Mouse (Mus musculus) thymus, adult 2 months (tissue): ENCODE data around the gene Inha.

Experiments used
- CTCF ChIP-seq: fragments of 200-500 bp; IDR thresholded peaks from 2 replicates; pipeline ENCODE4 v1.5.1; 2012; ENCODE audit warnings: mild to moderate bottlenecking, control low read depth, low read length, moderate library complexity, borderline replicate concordance; ENCODE audit not compliant: control insufficient read depth, poor library complexity, insufficient read depth; ENCODE audit errors: extremely low read depth
- POLR2A ChIP-seq: fragments of 200-500 bp; IDR thresholded peaks from 2 replicates; pipeline ENCODE4 v1.6.1; 2012; ENCODE audit warnings: mild to moderate bottlenecking, low read length, control low read depth, moderate library complexity; ENCODE audit not compliant: control insufficient read depth, poor library complexity, insufficient read depth; ENCODE audit errors: extremely low read depth

DNA sequence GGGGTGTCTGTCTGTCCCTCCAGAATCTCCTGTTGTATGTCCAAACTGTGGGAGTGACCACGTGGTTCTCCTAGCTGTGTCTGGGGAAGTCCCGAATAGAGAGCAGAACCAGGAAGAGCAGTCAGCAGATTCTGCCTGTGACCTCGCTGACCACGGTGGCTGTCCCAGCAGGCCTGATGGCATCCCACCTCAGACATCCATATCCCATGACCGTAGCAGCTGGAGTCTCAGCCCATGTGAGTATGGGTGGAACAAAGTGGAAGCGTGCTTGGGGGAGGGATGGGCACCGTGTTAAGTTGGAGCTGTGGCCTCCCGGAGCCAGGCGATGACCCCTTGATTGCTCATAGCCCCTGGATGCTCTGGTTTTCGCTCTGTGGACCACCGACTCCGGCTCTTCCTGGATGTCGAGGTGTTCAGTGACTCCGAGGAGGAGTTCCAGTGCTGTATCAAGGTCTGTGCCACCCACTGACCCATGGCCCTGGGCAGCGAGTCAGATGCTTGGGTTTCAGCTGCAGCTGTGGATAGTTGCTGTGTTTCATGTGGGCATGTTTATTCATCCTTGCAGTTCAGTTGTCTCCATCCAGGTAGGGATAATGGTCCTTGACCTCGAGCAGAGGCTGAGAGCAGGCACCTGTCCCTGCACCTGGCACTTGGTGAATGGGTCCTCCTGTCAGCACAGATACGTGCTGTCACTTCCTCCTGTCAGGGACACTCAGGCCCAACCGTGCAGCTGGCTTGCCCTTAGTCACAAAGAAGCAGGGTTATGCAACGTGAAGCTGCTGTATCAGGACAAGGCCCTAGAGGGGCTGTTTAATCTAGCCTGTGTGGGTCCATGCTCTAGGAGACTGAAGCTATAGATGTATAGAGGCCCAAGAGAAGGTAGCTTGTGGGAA lies 25.6 kb downstream of the Inha start:
- TF ChIP-seq CTCF (no peak), POLR2A (no peak)
